Mouse (Mus musculus) CH12.LX (cell line): ENCODE data around the gene Ptpn23.

Source experiments
- CTCF ChIP-seq, 2 experiments: IDR thresholded peaks in 1 of 2; conservative IDR thresholded peaks in 1 of 2; 2 replicates each; pipeline ENCODE4 v1.5.1; 2011 to 2012; ENCODE audit warnings: low read depth in 2 of 2, low read length in 2 of 2, improper control_type of control experiment in 1 of 2, inconsistent platforms in 1 of 2, mild to moderate bottlenecking in 1 of 2, moderate library complexity in 1 of 2
- EP300 ChIP-seq: IDR thresholded peaks from 2 replicates; pipeline ENCODE4 v1.6.1; 2011; ENCODE audit warnings: low read length, improper control_type of control experiment
- HCFC1 ChIP-seq: IDR thresholded peaks from 2 replicates; pipeline ENCODE4 v1.6.1; 2012; ENCODE audit warnings: low read depth, mild to moderate bottlenecking, inconsistent platforms, low read length, improper control_type of control experiment
- MAX ChIP-seq: IDR thresholded peaks from 2 replicates; pipeline ENCODE4 v1.6.1; 2011; ENCODE audit warnings: low read length, improper control_type of control experiment
- MAZ ChIP-seq: IDR thresholded peaks from 2 replicates; pipeline ENCODE4 v1.6.1; 2012; ENCODE audit warnings: low read depth, mild to moderate bottlenecking, inconsistent platforms, low read length, improper control_type of control experiment, moderate library complexity
- POLR2AphosphoS2 ChIP-seq: IDR thresholded peaks from 2 replicates; pipeline ENCODE4 v1.6.1; 2011; ENCODE audit warnings: low read depth, low read length, improper control_type of control experiment
- RCOR1 ChIP-seq: conservative IDR thresholded peaks from 2 replicates; pipeline ENCODE4 v1.6.1; 2012; ENCODE audit warnings: low read depth, mild to moderate bottlenecking, inconsistent platforms, low read length, improper control_type of control experiment
- SIN3A ChIP-seq: IDR thresholded peaks from 2 replicates; pipeline ENCODE4 v1.6.1; 2012; ENCODE audit warnings: low read length, improper control_type of control experiment, inconsistent platforms

DNA sequence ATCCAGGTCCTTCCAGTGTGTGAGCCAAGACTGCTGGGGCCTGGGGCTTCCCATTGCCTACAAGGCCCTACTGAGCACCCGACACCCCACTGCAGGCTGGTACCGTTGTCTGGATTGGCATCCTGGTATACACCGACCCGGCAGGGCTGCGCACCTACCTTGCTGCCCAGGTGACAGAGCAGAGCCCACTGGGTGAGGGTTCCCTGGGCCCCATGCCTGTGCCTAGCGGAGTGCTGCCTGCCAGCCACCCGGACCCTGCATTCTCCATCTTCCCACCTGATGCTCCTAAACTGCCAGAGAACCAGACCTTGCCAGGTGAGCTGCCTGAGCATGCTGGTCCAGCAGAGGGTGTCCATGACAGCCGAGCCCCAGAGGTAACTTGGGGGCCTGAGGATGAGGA, 28.7 kb downstream of the Ptpn23 start:
- TF ChIP-seq HCFC1 (no peak), EP300 (no peak), CTCF (conservative IDR thresholded peaks at IDR 0.05 in 1 of 2, IDR thresholded peaks at IDR 0.05 in 1 of 2; ENCODE audit: low read depth in 2 of 2, low read length in 2 of 2) (no peak), POLR2AphosphoS2 (no peak), RCOR1 (no peak), MAZ (no peak), SIN3A (no peak), MAX (no peak)
